Mouse (Mus musculus) splenic B cell, adult 2 months (primary cell): ENCODE data around the gene Gm10681.
"Not testable (repeated sequence)": the region's sequence is repeated elsewhere in the genome, so short reads cannot be mapped to it uniquely, and the experiment has no call there.

ENCODE experiments used
- DNase-seq: peaks from one replicate; pipeline ENCODE4 v3.0.0-alpha.2; 2011; ENCODE audit warnings: low read depth, low spot score
- H3K27me3 ChIP-seq: 2 replicates; pipeline ENCODE4 v1.6.1; 2012; ENCODE audit warnings: mild to moderate bottlenecking, low read length, moderate library complexity, mixed read lengths; ENCODE audit not compliant: control insufficient read depth, poor library complexity, insufficient read depth, severe bottlenecking
- H3K36me3 ChIP-seq: 2 replicates; pipeline ENCODE4 v1.6.1; 2012; ENCODE audit warnings: mild to moderate bottlenecking, low read length, moderate library complexity, mixed read lengths; ENCODE audit not compliant: control insufficient read depth, poor library complexity, insufficient read depth, severe bottlenecking

The Gm10681 gene

DNA sequence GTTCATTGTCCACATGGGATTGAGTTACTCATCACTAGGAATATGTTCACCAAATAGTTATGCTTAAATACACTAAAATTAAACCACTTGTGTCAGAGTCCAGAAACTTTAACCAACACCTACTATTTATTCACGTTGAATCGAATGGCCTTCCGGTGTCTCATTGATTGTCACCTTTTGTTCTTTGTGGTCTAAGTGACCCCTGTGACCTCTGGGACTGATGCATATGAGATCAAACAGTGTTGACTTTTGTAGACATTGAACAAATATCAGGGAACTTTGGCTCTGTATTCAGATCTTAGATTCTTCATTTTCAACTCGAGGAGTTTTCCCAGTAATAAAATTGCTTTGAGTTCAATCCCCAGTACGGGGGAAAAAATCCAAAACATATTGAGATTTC, 27.9 kb downstream of the Gm10681 start:
- not testable (repeated sequence) for DNase-seq, H3K27me3 ChIP-seq, H3K36me3 ChIP-seq

DNA sequence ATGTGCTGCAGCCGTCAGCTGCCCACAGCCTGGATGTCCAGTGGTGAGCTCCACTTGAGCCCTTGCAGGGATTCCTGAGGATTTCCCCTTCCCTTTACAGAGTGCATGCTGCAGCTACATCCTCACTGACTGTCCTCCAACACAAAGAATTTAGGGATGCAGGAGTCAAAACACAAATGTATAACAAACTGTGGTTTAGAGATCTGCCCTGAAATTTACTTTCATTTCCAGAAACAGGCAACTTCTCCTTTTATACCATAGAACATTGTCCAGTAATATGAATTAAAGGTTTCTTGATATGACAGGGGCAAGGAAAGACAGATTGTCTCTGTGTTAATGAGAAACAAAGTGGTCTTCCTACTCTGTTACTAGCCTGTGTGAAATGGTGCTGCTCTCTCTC, 37.8 kb downstream of the Gm10681 start:
- H3K36me3 ChIP-seq, H3K27me3 ChIP-seq, DNase-seq: not testable (repeated sequence)

- DNase-seq, H3K36me3 ChIP-seq, H3K27me3 ChIP-seq: not testable (repeated sequence)
Measured at GRCm38 (mm10) chr3:98550215-98550614, 38.4 kb downstream of the Gm10681 start.

GRCm38 (mm10) chr3:98548495-98548894, 40.1 kb downstream of the Gm10681 start:
- H3K36me3 ChIP-seq, H3K27me3 ChIP-seq, DNase-seq: not testable (repeated sequence)

DNA sequence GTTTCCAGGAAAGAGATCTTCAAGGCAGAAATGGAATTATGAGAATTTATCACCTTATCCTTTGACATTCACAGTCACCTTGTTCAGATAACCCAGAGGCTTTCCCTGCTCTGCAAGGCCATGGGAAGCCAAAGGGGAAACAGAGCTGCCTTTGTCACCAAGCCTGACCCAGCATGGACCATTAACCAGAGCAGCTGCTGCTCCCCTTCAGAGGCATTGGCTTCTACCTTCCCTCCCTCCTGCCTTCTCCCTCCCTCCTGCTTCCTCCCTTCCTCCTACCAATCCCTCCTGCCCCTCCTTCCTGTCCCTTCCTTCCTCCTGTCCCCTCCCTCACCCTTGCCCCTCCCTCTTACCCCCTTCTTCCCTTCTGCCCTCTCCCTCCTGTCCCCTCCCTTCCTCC, 41.0 kb downstream of the Gm10681 start:
- H3K36me3 ChIP-seq, DNase-seq, H3K27me3 ChIP-seq: not testable (repeated sequence)

GRCm38 (mm10) chr3:98524978-98525377, 63.6 kb downstream of the Gm10681 start:
- not testable (repeated sequence) for H3K36me3 ChIP-seq, DNase-seq, H3K27me3 ChIP-seq

DNA sequence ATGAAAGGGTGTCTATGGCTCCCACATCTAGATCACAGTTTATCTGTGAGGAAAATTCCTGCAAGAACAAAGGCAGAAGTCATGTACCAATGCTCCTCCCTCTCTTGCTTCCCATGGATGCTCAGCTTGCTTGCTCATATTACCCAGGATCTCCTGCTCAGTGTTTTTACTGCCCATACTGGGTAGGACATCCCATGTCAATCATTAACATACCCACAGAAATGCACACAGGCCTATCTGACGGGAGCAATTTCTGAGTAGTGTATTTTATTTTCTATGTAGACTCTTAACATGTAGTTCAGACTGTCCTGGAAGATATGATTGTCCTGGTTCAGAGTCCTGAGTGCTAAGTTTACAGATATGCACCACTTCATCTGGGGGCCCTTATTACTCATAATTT, 64.1 kb downstream of the Gm10681 start:
- not testable (repeated sequence) for DNase-seq

DNA sequence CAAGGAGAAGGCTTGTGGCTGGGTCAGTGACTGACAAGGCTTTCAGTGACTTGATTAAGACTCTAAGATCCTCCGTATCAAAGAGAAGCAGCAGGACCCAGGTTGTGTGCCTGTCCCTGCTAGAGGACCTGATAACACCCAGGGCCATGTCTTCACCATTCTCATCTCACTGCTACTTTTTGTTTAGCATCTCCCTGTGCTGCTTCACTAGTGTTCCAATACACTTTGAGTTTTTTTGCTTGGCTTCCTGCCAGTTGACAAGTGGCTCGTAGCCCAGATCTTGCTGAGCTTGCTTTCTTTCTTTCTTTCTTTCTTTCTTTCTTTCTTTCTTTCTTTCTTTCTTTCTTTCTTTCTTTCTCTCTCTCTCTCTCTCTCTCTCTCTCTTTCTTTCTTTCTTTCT, 65.8 kb downstream of the Gm10681 start:
- H3K36me3 ChIP-seq, DNase-seq, H3K27me3 ChIP-seq: not testable (repeated sequence)

More for the DNA sequence above, 64.1 kb downstream of the Gm10681 start:
- not testable (repeated sequence) for H3K36me3 ChIP-seq, H3K27me3 ChIP-seq

DNA sequence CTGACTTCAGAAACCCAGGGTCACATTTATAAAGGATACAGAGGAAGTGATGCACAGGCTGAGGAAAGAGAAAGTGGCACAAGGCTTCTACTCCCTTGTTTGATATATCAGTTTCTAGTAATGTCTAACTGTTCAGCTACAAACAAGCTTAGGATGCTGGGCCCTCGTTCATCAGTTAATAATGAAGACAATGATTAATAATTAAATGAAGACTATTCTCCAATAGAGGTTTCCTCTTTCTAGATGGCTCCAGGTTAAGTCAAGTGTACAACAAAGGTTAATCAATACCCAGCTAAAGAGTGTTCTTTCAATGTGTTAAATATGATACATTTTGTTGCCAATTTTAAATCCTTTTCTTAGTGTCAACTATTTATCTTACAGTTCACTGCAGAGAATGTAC, 78.2 kb downstream of the Gm10681 start, which contains the start of gene Hsd3b4:
Gene Hsd3b4, minus strand, starts transcription at position 101 of the 400 bp plus-strand sequence.
- DNase-seq, H3K36me3 ChIP-seq, H3K27me3 ChIP-seq: not testable (repeated sequence)

- not testable (repeated sequence) for H3K36me3 ChIP-seq, H3K27me3 ChIP-seq, DNase-seq
Measured at GRCm38 (mm10) chr3:98507229-98507628, 81.4 kb downstream of the Gm10681 start.
